18 mouse cellular contexts compared by ENCODE assay signal in the genomic region with DNA sequence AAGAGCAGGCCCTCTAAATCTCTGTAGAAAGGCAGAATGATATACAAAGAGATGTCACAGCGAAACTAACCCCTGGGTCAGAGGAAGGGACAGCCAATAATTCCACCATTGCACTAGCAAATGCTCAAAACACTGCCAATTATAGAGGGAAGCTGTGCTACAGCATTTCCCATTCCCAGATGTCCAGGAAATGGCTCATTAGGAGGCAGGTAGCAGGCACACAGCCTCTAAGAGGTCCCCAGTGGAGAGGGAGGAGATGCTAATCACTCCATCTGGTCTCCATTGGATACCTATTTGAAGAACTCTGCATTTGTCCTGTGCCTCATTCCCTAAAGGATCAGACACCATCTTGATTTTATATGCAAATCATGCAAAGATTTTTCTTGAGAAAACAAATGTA. TPM values are rescaled to one million over a fixed set of nuclear protein-coding genes. Genes with fewer than 3 reads are reported as not detected.
A peak's percentile ranks its signal among the peaks of the same experiment; 100 is the strongest.
DNase-seq lines count a peak whose midpoint lies in the region; ATAC-seq lines count a peak whose summit lies in the region.
"Had no signal": no experiment of that assay in that cellular context is flagged by ENCODE, and none has a peak within 500 bp of the region (broad histone marks: within the 10 kb centered on the region; RNA-seq: fewer than 3 reads in every experiment).

No protein-coding gene starts in this region.

- H3K9ac ChIP-seq in midbrain, embryonic 11.5 days (ENCODE audit: low read length): no peak overlapping the region
- no peak overlapping the region for H3K9ac ChIP-seq in hindbrain, embryonic 13.5 days
- H3K9ac ChIP-seq in midbrain, embryonic 15.5 days: no peak overlapping the region
- H3K9ac ChIP-seq: limb, embryonic 15.5 days; stomach, embryonic 15.5 days had no signal

- H3K4me1 ChIP-seq in midbrain, embryonic 11.5 days (ENCODE audit: control insufficient read depth, insufficient read depth, low read length): no peaks in the 10 kb centered on the region
- no peaks in the 10 kb centered on the region for H3K4me1 ChIP-seq in midbrain, embryonic 10.5 days
- peaks cover 17% of the 10 kb centered on the region for H3K4me1 ChIP-seq in embryonic facial prominence, embryonic 10.5 days
- H3K4me1 ChIP-seq in hindbrain, embryonic 13.5 days (replicated peaks): peaks cover 5% of the 10 kb centered on the region
- peaks cover 5% of the 10 kb centered on the region; the same call in 1 of the 2 replicates for H3K4me1 ChIP-seq in midbrain, embryonic 15.5 days
- H3K4me1 ChIP-seq: limb, embryonic 15.5 days; stomach, embryonic 15.5 days had no signal

- no peak for DNase-seq in midbrain, embryonic 11.5 days (ENCODE audit: low spot score, missing footprints)
- no peak for DNase-seq in midbrain, embryonic 10.5 days (ENCODE audit: low spot score)
- peak; percentile 63 for DNase-seq in embryonic facial prominence, embryonic 10.5 days (ENCODE audit: low spot score)
- DNase-seq in liver: no peak
- no peak for DNase-seq in urinary bladder, postnatal 14 days (ENCODE audit: low spot score)
- DNase-seq: heart, adult 2 months; heart, postnatal 14 days; kidney, adult 18-20 months; lung, adult 2 months; thymus, postnatal 25 days had no signal

- H3K27me3 ChIP-seq in midbrain, embryonic 11.5 days (ENCODE audit: control insufficient read depth, insufficient read depth, low read length): no peaks in the 10 kb centered on the region
- H3K27me3 ChIP-seq in midbrain, embryonic 10.5 days (ENCODE audit: low read depth, poor library complexity, severe bottlenecking): no peaks in the 10 kb centered on the region
- no peaks in the 10 kb centered on the region for H3K27me3 ChIP-seq in embryonic facial prominence, embryonic 10.5 days (replicated peaks; ENCODE audit: low read depth, poor library complexity, severe bottlenecking)
- no peaks in the 10 kb centered on the region for H3K27me3 ChIP-seq in hindbrain, embryonic 13.5 days
- H3K27me3 ChIP-seq in midbrain, embryonic 15.5 days (replicated peaks): no peaks in the 10 kb centered on the region
- H3K27me3 ChIP-seq: limb, embryonic 15.5 days; stomach, embryonic 15.5 days had no signal

- H3K9me3 ChIP-seq in midbrain, embryonic 11.5 days (ENCODE audit: control insufficient read depth, low read length): no peaks in the 10 kb centered on the region
- no peaks in the 10 kb centered on the region for H3K9me3 ChIP-seq in midbrain, embryonic 10.5 days (replicated peaks)
- no peaks in the 10 kb centered on the region for H3K9me3 ChIP-seq in embryonic facial prominence, embryonic 10.5 days
- H3K9me3 ChIP-seq in hindbrain, embryonic 13.5 days: no peaks in the 10 kb centered on the region
- no peaks in the 10 kb centered on the region for H3K9me3 ChIP-seq in midbrain, embryonic 15.5 days
- H3K9me3 ChIP-seq: limb, embryonic 15.5 days; stomach, embryonic 15.5 days had no signal

- H3K4me2 ChIP-seq in midbrain, embryonic 11.5 days: no peak overlapping the region
- no peak overlapping the region for H3K4me2 ChIP-seq in hindbrain, embryonic 13.5 days
- no peak overlapping the region for H3K4me2 ChIP-seq in midbrain, embryonic 15.5 days
- H3K4me2 ChIP-seq: limb, embryonic 15.5 days; stomach, embryonic 15.5 days had no signal

- H3K36me3 ChIP-seq in midbrain, embryonic 11.5 days (ENCODE audit: control insufficient read depth, insufficient read depth, low read length): no peaks in the 10 kb centered on the region
- no peaks in the 10 kb centered on the region for H3K36me3 ChIP-seq in midbrain, embryonic 10.5 days
- H3K36me3 ChIP-seq in embryonic facial prominence, embryonic 10.5 days (replicated peaks): no peaks in the 10 kb centered on the region
- H3K36me3 ChIP-seq in hindbrain, embryonic 13.5 days: no peaks in the 10 kb centered on the region
- H3K36me3 ChIP-seq in midbrain, embryonic 15.5 days (replicated peaks): no peaks in the 10 kb centered on the region
- H3K36me3 ChIP-seq: limb, embryonic 15.5 days; stomach, embryonic 15.5 days had no signal

- peak; percentile 79 for ATAC-seq in midbrain, embryonic 11.5 days (ENCODE audit: low FRiP score)
- 0 out of 2 replicates have a peak, but pooled peaks have one; percentile 62 for ATAC-seq in hindbrain, embryonic 13.5 days (ENCODE audit: low FRiP score)
- peak; percentile 88 for ATAC-seq in midbrain, embryonic 15.5 days (replicated peaks)
- no peak for ATAC-seq in inflammation-experienced regulatory T-cells, adult 6 months
- ATAC-seq: activated CD4-positive, CD25-positive, alpha-beta regulatory T cell, adult 4 months; CD4-positive, CD25-positive, alpha-beta regulatory T cell, adult 4 months had no signal

- no peak overlapping the region for H3K27ac ChIP-seq in midbrain, embryonic 11.5 days (ENCODE audit: low read depth, low read length)
- H3K27ac ChIP-seq in midbrain, embryonic 10.5 days (replicated peaks): no peak overlapping the region
- no peak overlapping the region for H3K27ac ChIP-seq in embryonic facial prominence, embryonic 10.5 days (replicated peaks)
- H3K27ac ChIP-seq in hindbrain, embryonic 13.5 days: peak overlapping the region; percentile 10; the same call in 1 of the 2 replicates
- H3K27ac ChIP-seq in midbrain, embryonic 15.5 days: no peak overlapping the region
- H3K27ac ChIP-seq: heart, adult 2 months; limb, embryonic 15.5 days; stomach, embryonic 15.5 days had no signal

- no peak overlapping the region for H3K4me3 ChIP-seq in midbrain, embryonic 11.5 days (ENCODE audit: low read depth, low read length)
- no peak overlapping the region for H3K4me3 ChIP-seq in midbrain, embryonic 10.5 days
- no peak overlapping the region for H3K4me3 ChIP-seq in embryonic facial prominence, embryonic 10.5 days
- H3K4me3 ChIP-seq in hindbrain, embryonic 13.5 days: no peak overlapping the region
- no peak overlapping the region for H3K4me3 ChIP-seq in midbrain, embryonic 15.5 days
- H3K4me3 ChIP-seq: heart, adult 2 months; limb, embryonic 15.5 days; stomach, embryonic 15.5 days had no signal

- 71% methylated on average over 1 of the region's 1 CpGs for WGBS in midbrain, embryonic 11.5 days
- 81% methylated on average over 1 of the region's 1 CpGs for WGBS in midbrain, embryonic 10.5 days
- whole genome bisulfite sequencing in embryonic facial prominence, embryonic 10.5 days: 33% methylated on average over 1 of the region's 1 CpGs
- WGBS in hindbrain, embryonic 13.5 days: 76% methylated on average over 1 of the region's 1 CpGs
- WGBS in midbrain, embryonic 15.5 days: 65% methylated on average over 1 of the region's 1 CpGs

RNA-seq across cellular contexts. Expression of gene Sntn, which starts 19.6 kb away (rescaled TPM):
- not detected in 2 replicates for polyA plus RNA-seq in midbrain, embryonic 11.5 days (2014; fragmentation: Nextera tagmentation; extraction: Ambion mirVana)
- not detected in 2 replicates for polyA plus RNA-seq in midbrain, embryonic 10.5 days (2016; fragmentation: Nextera tagmentation; extraction: Ambion mirVana)
- polyA plus RNA-seq in embryonic facial prominence, embryonic 10.5 days (2016; fragmentation: Nextera tagmentation; extraction: Ambion mirVana): not detected in 2 replicates
- not detected in 2 replicates for polyA plus RNA-seq in hindbrain, embryonic 13.5 days (2015; fragmentation: Nextera tagmentation; extraction: Ambion mirVana)
- polyA plus RNA-seq in midbrain, embryonic 15.5 days (2015; fragmentation: Nextera tagmentation; extraction: Ambion mirVana): not detected in 2 replicates
- polyA plus RNA-seq in inflammation-experienced regulatory T-cells, adult 6 months (2017; shearing (Covaris generic)): not detected
- polyA plus RNA-seq: activated CD4-positive, CD25-positive, alpha-beta regulatory T cell, adult 4 months; CD4-positive, CD25-positive, alpha-beta regulatory T cell, adult 4 months; large intestine, adult 2 months; limb, embryonic 15.5 days; stomach, embryonic 15.5 days had no signal
